Mouse (Mus musculus) lung, postnatal 0 days (tissue): Measurements from ENCODE around the gene Mtmr12. TPM values are rescaled to one million over a fixed set of nuclear protein-coding genes. Genes with fewer than 3 reads are reported as not detected.

ENCODE experiments used
- ATAC-seq: fragments of 200-750 bp; cut with Nextera tagmentation; 2 replicates; pipeline ENCODE4 v1.8.0; 2017; ENCODE audit warnings: moderate library complexity
- DNase-seq: peaks from one replicate; pipeline ENCODE4 v3.0.0-alpha.2; 2016; ENCODE audit warnings: low spot score
- H3K27ac ChIP-seq: fragments of 300-500 bp; sonication (generic); 2 replicates; pipeline ENCODE4 v1.5.1; 2014; ENCODE audit warnings: antibody characterized with exemption, mild to moderate bottlenecking, low read length, mixed read lengths
- H3K27me3 ChIP-seq: fragments of 300-500 bp; sonication (generic); replicated peaks from 2 replicates; pipeline ENCODE4 v1.6.1; 2014; ENCODE audit warnings: low read length, mixed read lengths; ENCODE audit not compliant: insufficient read depth
- H3K36me3 ChIP-seq: fragments of 300-500 bp; sonication (generic); 2 replicates; pipeline ENCODE4 v1.6.1; 2014; ENCODE audit warnings: low read length, mixed read lengths; ENCODE audit not compliant: insufficient read depth
- H3K4me1 ChIP-seq: fragments of 300-500 bp; sonication (generic); 2 replicates; pipeline ENCODE4 v1.6.1; 2014; ENCODE audit warnings: antibody characterized with exemption, low read depth, low read length, mixed read lengths; ENCODE audit not compliant: insufficient read depth
- H3K4me2 ChIP-seq: fragments of 300-500 bp; sonication (generic); replicated peaks from 2 replicates; pipeline ENCODE4 v1.6.1; 2014; ENCODE audit warnings: low read depth, mild to moderate bottlenecking, low read length, moderate library complexity, mixed read lengths
- H3K4me3 ChIP-seq: fragments of 300-500 bp; sonication (generic); 2 replicates; pipeline ENCODE4 v1.5.1; 2014; ENCODE audit warnings: low read depth, low read length
- H3K9ac ChIP-seq: fragments of 300-500 bp; sonication (generic); replicated peaks from 2 replicates; pipeline ENCODE4 v1.6.1; 2014; ENCODE audit warnings: low read depth, mild to moderate bottlenecking
- H3K9me3 ChIP-seq: fragments of 300-500 bp; sonication (generic); 2 replicates; pipeline ENCODE4 v1.6.1; 2016; ENCODE audit warnings: low read length, mixed read lengths
- CTCF ChIP-seq: IDR thresholded peaks from 2 replicates; pipeline ENCODE4 v1.5.1; 2016; ENCODE audit warnings: antibody characterized with exemption, mild to moderate bottlenecking
- EP300 ChIP-seq: IDR thresholded peaks from 2 replicates; pipeline ENCODE4 v1.6.1; 2016; ENCODE audit warnings: antibody characterized with exemption, mild to moderate bottlenecking, control low read depth
- WGBS: fragments of 180-500 bp; shearing (Covaris S2); extraction: QIAGEN DNeasy Blood & Tissue Kit; methylation state at CpG from one replicate; pipeline ENCODE4 v1.1.7; 2014; 5-methylcytosine and 5-hydroxymethylcytosine counted together
- polyA plus RNA-seq: library from polyadenylated mRNA; unstranded; fragments of >200 nt; fragmentation: Nextera tagmentation; extraction: Ambion mirVana; gene quantifications from 2 replicates; pipeline ENCODE4 v1.2.1, GENCODE M21; 2015

Gene Mtmr12
- polyA plus RNA-seq, 1 experiment from 2014 or later: 14.6 TPM

DNA sequence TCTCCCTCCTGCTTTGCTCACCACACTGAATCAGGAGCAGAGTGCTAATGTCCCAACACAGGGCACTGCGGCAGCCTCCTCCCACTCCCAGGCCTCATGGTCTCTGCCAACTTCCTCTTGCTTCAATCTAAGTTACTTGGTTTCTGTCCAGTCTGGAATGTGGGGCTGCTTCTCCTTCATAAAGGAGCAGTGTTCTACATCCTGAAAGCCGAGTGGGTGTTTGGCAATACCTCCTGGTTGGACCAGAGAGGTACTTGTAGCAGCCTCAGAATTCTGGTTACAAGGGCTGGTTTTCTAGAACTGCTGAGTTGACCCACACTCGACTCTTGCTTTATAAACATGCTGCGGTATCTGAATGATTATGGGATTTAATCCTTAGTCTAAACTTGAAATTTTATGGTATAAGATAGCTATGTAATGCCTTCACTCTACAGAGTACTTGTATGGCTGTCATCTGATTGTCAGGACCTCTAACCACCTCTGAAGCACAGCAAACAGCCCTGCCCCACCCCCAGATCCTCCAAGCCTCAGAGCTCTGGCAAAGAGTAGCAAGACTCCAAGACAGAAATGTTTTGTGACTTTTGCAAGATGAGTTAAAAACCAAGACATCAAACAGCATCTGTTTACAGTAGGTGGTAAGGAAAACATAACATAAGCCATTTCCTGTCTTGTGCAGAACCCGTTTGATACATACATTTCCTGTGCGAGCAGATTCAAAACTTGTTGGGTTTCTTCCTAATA is 80.1 kb downstream of the Mtmr12 start:
- peak; percentile 95 for ATAC-seq
- peak overlapping the region; percentile 47; the same call in 1 of the 2 replicates for H3K27ac ChIP-seq
- TF ChIP-seq EP300 (peak; percentile 55; the same call in 1 of the 2 replicates), CTCF (no peak)
- no peaks in the 10 kb centered on the region for H3K27me3 ChIP-seq
- DNase-seq: peak; percentile 90
- no peaks in the 10 kb centered on the region for H3K9me3 ChIP-seq
- no peak overlapping the region for H3K4me2 ChIP-seq
- WGBS: 26% methylated on average over 6 of the region's 6 CpGs
- H3K4me3 ChIP-seq: no peak overlapping the region
- H3K4me1 ChIP-seq: no peaks in the 10 kb centered on the region; the same call in 1 of the 2 replicates
- H3K36me3 ChIP-seq: no peaks in the 10 kb centered on the region
- H3K9ac ChIP-seq: no peak overlapping the region

DNA sequence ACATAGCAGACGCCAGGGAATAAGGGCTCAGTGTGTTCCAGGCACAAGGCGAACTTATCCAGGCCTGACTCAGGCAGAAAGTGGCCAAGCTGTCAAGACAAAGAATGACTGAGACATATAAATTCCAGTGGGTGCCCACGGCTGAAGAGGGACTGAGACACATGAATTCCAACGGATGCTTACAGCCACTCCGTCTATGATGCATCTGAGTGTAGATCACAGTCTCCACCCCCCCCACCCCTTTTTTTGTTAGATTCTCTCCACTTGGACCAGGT is 80.6 kb downstream of the Mtmr12 start:
- DNase-seq: no peak
- H3K4me1 ChIP-seq: no peaks in the 10 kb centered on the region; the same call in 1 of the 2 replicates
- no peaks in the 10 kb centered on the region for H3K36me3 ChIP-seq
- ATAC-seq: peak; percentile 20; the same call in 1 of the 2 replicates
- H3K27me3 ChIP-seq: no peaks in the 10 kb centered on the region
- 39% methylated on average over 5 of the region's 5 CpGs for WGBS
- H3K9ac ChIP-seq: no peak overlapping the region
- no peak overlapping the region; the same call in 1 of the 2 replicates for H3K27ac ChIP-seq
- no peak overlapping the region for H3K4me2 ChIP-seq
- no peak overlapping the region for H3K4me3 ChIP-seq
- H3K9me3 ChIP-seq: no peaks in the 10 kb centered on the region
- TF ChIP-seq EP300 (no peak), CTCF (no peak)

DNA sequence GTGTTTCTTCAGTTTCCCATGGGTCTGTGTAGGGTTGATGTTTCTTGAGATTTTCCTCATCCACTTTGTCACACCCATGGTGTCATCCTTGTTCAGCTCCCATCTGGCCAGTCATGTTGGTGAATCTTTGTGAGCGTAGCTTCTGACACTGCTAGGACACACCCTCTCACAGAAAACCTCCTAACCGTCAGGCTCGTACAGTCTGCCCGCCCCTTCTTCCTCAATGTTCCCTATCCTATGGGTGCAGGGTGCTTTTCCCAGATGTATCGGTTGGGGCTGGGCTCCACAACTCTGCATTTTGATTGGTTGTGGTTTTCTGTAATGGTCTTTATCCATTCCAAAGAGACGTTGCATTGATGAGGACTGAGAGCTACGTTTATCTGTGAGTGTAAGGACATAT is 85.5 kb downstream of the Mtmr12 start:
- no peaks in the 10 kb centered on the region for H3K36me3 ChIP-seq
- H3K4me3 ChIP-seq: no peak overlapping the region
- ATAC-seq: no peak
- WGBS: 79% methylated on average over 7 of the region's 7 CpGs
- no peak for DNase-seq
- TF ChIP-seq EP300 (no peak), CTCF (no peak)
- H3K27me3 ChIP-seq: no peaks in the 10 kb centered on the region
- H3K4me2 ChIP-seq: no peak overlapping the region
- no peak overlapping the region for H3K27ac ChIP-seq
- H3K9ac ChIP-seq: no peak overlapping the region
- no peaks in the 10 kb centered on the region for H3K9me3 ChIP-seq
- no peaks in the 10 kb centered on the region; the same call in 1 of the 2 replicates for H3K4me1 ChIP-seq

DNA sequence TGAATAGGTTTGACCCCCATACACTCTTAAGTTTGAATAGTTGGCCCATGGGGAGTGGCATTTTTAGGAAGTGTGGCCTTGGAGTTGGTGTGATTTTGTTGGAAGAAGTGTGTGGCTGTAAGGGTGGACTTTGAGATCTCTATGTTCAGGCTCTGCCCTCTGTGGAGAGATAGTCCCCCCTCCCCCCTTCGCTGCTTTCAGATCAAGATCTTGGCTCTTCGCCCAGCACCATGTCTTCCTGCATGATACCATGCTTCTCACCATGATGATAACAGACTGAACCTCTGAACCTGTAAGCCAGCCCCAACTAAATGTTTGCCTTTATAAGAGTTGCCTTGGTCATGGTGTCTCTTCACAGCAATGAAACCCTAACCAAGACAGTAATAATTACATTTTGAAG is 86.9 kb downstream of the Mtmr12 start:
- H3K9ac ChIP-seq: no peak overlapping the region
- WGBS: 75% methylated on average over 2 of the region's 2 CpGs

DNA sequence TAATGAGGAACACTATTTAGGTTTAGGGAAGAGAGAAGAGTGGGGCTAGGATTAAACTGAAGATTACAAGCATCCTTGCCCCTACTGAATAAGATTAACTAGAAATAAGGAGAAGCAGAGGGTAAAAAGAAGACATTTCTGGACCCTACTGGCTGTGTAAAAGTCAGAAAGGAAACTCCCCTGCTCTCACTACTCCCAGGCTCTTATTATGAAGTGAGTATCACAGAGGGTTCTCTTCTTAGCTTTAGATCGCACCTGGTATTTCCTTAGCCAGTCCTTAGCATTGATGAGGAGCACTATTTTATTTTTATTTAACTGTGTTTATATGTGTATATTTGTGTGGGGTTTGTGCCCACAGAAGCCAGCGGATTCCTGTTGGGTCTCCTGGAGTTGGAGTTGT is 91.4 kb downstream of the Mtmr12 start:
- no peak overlapping the region for H3K9ac ChIP-seq
- TF ChIP-seq EP300: no peak
- no peak for TF ChIP-seq CTCF
- no peaks in the 10 kb centered on the region for H3K36me3 ChIP-seq
- H3K4me2 ChIP-seq: no peak overlapping the region
- DNase-seq: no peak
- no peak for ATAC-seq
- H3K27me3 ChIP-seq: no peaks in the 10 kb centered on the region
- H3K27ac ChIP-seq: no peak overlapping the region
- no peak overlapping the region for H3K4me3 ChIP-seq
- H3K4me1 ChIP-seq: no peaks in the 10 kb centered on the region
- 53% methylated on average over 2 of the region's 2 CpGs for WGBS
- H3K9me3 ChIP-seq: no peaks in the 10 kb centered on the region

More for the DNA sequence above, 86.9 kb downstream of the Mtmr12 start:
- H3K27ac ChIP-seq: no peak overlapping the region
- no peak overlapping the region for H3K4me2 ChIP-seq
- H3K9me3 ChIP-seq: no peaks in the 10 kb centered on the region
- ATAC-seq: no peak
- H3K36me3 ChIP-seq: no peaks in the 10 kb centered on the region
- H3K4me3 ChIP-seq: no peak overlapping the region
- H3K27me3 ChIP-seq: no peaks in the 10 kb centered on the region
- no peak for DNase-seq
- TF ChIP-seq EP300 (no peak), CTCF (no peak)
- H3K4me1 ChIP-seq: no peaks in the 10 kb centered on the region

DNA sequence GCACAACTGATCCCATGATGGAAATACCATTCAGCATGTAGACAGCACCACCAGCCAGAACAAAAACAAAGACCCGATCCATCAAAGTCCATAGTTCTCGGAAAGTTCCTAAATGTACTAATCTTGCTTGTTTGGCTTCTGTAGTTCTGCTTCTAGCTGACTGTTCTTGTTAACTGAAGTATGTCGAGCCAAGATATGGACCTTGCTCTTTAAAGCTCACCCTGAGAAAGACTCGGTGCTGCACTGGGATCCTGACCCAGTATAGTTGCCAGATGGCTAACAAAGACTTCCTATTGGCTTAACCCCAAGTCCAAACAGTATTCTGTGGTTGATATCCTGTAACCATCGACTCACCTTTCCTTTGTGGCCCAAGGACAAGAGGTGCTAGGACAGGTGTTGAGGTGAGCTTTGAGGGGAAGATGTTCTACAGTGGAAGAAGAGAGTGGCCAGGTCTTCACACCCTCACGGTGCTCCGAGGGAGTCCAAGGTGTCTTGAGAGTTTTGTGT is 93.5 kb downstream of the Mtmr12 start:
- H3K4me1 ChIP-seq: no peaks in the 10 kb centered on the region
- no peaks in the 10 kb centered on the region for H3K27me3 ChIP-seq
- H3K9ac ChIP-seq: no peak overlapping the region
- 72% methylated on average over 7 of the region's 7 CpGs for WGBS
- H3K9me3 ChIP-seq: no peaks in the 10 kb centered on the region
- DNase-seq: no peak
- no peak for ATAC-seq
- H3K4me3 ChIP-seq: no peak overlapping the region
- H3K27ac ChIP-seq: no peak overlapping the region
- no peak overlapping the region for H3K4me2 ChIP-seq
- no peaks in the 10 kb centered on the region for H3K36me3 ChIP-seq
- no peak for TF ChIP-seq CTCF
- no peak for TF ChIP-seq EP300
